9 mouse cellular contexts compared by ENCODE assay signal in the genomic region with DNA sequence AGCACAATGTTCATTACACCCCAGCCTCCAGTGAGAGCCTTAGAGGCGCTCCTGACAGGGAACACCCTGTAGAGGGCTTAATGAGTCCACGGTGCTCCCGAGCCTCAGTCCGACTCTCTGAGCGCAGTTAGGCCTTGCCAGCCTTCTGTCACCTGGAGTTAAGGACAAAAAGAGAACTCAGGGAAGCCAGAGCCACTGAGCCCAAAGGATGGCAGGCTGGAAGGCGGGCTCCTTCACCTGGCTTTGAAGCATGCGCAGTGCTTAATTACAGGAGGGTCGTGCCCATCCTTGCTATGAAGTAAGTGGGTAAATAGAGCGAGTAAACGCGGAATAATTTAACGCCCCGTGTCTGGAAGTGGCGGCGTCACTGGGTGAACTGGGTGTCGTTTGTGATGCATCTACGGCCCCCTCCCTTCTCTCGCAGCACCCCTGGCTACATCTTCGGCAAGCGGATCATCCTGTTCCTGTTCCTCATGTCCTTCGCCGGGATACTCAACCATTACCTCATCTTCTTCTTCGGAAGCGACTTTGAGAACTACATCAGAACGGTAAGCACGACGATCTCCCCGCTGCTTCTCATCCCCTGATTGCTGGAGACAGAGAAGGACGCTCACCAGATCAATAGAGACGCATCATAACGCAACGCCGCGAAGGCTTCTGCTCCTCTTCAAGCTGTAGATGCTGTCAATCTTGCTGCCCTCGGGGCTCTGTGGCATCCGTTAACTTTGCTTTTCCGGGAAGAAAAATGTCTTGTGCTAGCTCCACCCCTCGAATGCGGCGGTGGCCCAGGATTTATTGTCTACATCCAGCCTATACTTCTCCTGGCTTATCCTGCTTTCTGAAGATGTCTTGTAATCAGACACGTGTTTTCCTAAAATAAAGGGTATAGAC. TPM values are rescaled to one million over a fixed set of nuclear protein-coding genes. Genes with fewer than 3 reads are reported as not detected.
DNase-seq lines count a peak whose midpoint lies in the region; ATAC-seq and TF ChIP-seq lines count a peak whose summit lies in the region.
"Had no signal": no experiment of that assay in that cellular context is flagged by ENCODE, and none has a peak within 500 bp of the region (broad histone marks: within the 10 kb centered on the region; RNA-seq: fewer than 3 reads in every experiment).

No protein-coding gene starts in this region.

- peaks cover 5% of the 10 kb centered on the region; the same call in 1 of the 2 replicates for H3K9me3 ChIP-seq in embryonic facial prominence, embryonic 14.5 days (ENCODE audit: control insufficient read depth, low read length)
- no peaks in the 10 kb centered on the region for H3K9me3 ChIP-seq in intestine, postnatal 0 days (ENCODE audit: control insufficient read depth)
- no peaks in the 10 kb centered on the region for H3K9me3 ChIP-seq in midbrain, embryonic 15.5 days

- peak overlapping the region; percentile 56 for H3K4me3 ChIP-seq in gastrocnemius, adult 2 months
- H3K4me3 ChIP-seq in embryonic facial prominence, embryonic 14.5 days (ENCODE audit: low read depth, low read length), result peak overlapping the region; percentile 37
- H3K4me3 ChIP-seq in intestine, postnatal 0 days (ENCODE audit: low read depth, low read length), result peak overlapping the region; percentile 23
- H3K4me3 ChIP-seq in midbrain, embryonic 15.5 days, result peak overlapping the region; percentile 36
- H3K4me3 ChIP-seq: myocyte had no signal

- H3K27ac ChIP-seq in gastrocnemius, adult 2 months, result no peak overlapping the region
- no peak overlapping the region for H3K27ac ChIP-seq in embryonic facial prominence, embryonic 14.5 days (replicated peaks; ENCODE audit: low read depth, low read length)
- no peak overlapping the region for H3K27ac ChIP-seq in intestine, postnatal 0 days (ENCODE audit: low read depth, low read length)
- H3K27ac ChIP-seq in midbrain, embryonic 15.5 days, result peak overlapping the region; percentile 59

- H3K4me2 ChIP-seq in embryonic facial prominence, embryonic 14.5 days (ENCODE audit: low read depth, low read length), result peak overlapping the region; percentile 67
- H3K4me2 ChIP-seq in intestine, postnatal 0 days (replicated peaks; ENCODE audit: low read depth), result peak overlapping the region; percentile 58
- peak overlapping the region; percentile 60 for H3K4me2 ChIP-seq in midbrain, embryonic 15.5 days

- DNase-seq in gastrocnemius, adult 2 months, result no peak
- DNase-seq in gastrocnemius, postnatal 10 days, result no peak
- peak; percentile 46 for DNase-seq in ES-CJ7 (ENCODE audit: low read depth, low spot score)
- DNase-seq in embryonic facial prominence, embryonic 14.5 days (ENCODE audit: low spot score), result peak; percentile 62
- no peak for DNase-seq in adrenal gland, postnatal 14 days

- peak overlapping the region; percentile 59 for H3K9ac ChIP-seq in embryonic facial prominence, embryonic 14.5 days (ENCODE audit: low read depth, low read length)
- no peak overlapping the region for H3K9ac ChIP-seq in intestine, postnatal 0 days (ENCODE audit: low read depth, low read length)
- peak overlapping the region; percentile 35 for H3K9ac ChIP-seq in midbrain, embryonic 15.5 days

- intact Hi-C loops in gastrocnemius, adult 2 months (cut with DNase I), result no loop called here

- no peaks in the 10 kb centered on the region for H3K27me3 ChIP-seq in embryonic facial prominence, embryonic 14.5 days (replicated peaks; ENCODE audit: control insufficient read depth, insufficient read depth, low read length)
- H3K27me3 ChIP-seq in intestine, postnatal 0 days (replicated peaks; ENCODE audit: control insufficient read depth, insufficient read depth, low read length), result no peaks in the 10 kb centered on the region
- no peaks in the 10 kb centered on the region for H3K27me3 ChIP-seq in midbrain, embryonic 15.5 days (replicated peaks)

- peak; percentile 75; the same call in 1 of the 2 replicates for ATAC-seq in embryonic facial prominence, embryonic 14.5 days (ENCODE audit: low read depth)
- ATAC-seq in intestine, postnatal 0 days, result no peak
- ATAC-seq in midbrain, embryonic 15.5 days (replicated peaks), result peak; percentile 66
- no peak for ATAC-seq in activated CD4-positive, CD25-positive, alpha-beta regulatory T cell, adult 4 months

- peak; percentile 20; the same call in 1 of the 2 replicates for TF ChIP-seq CTCF in gastrocnemius, adult 2 months (IDR thresholded peaks at IDR 0.05)
- TF ChIP-seq CTCF in intestine, postnatal 0 days (IDR thresholded peaks at IDR 0.05; ENCODE audit: low read depth), result peak; percentile 46

- no peaks in the 10 kb centered on the region for H3K36me3 ChIP-seq in embryonic facial prominence, embryonic 14.5 days (ENCODE audit: control insufficient read depth, insufficient read depth, low read length)
- no peaks in the 10 kb centered on the region for H3K36me3 ChIP-seq in intestine, postnatal 0 days (ENCODE audit: control insufficient read depth, insufficient read depth)
- H3K36me3 ChIP-seq in midbrain, embryonic 15.5 days (replicated peaks), result no peaks in the 10 kb centered on the region

- 26% methylated on average over 41 of the region's 41 CpGs for WGBS in embryonic facial prominence, embryonic 14.5 days
- whole genome bisulfite sequencing in intestine, postnatal 0 days, result 18% methylated on average over 41 of the region's 41 CpGs
- 17% methylated on average over 41 of the region's 41 CpGs for WGBS in midbrain, embryonic 15.5 days

- H3K4me1 ChIP-seq in embryonic facial prominence, embryonic 14.5 days (ENCODE audit: control insufficient read depth, insufficient read depth, low read length), result peaks cover 4% of the 10 kb centered on the region; the same call in 1 of the 2 replicates
- no peaks in the 10 kb centered on the region for H3K4me1 ChIP-seq in intestine, postnatal 0 days (replicated peaks; ENCODE audit: control insufficient read depth, insufficient read depth, low read length)
- peaks cover 10% of the 10 kb centered on the region for H3K4me1 ChIP-seq in midbrain, embryonic 15.5 days

RNA-seq across cellular contexts. Expression of a gene that starts 22.8 kb away (rescaled TPM):
- 1 to 10 TPM; 4.1 to 5.1 TPM for total RNA-seq in gastrocnemius, adult 2 months (2021)
- total RNA-seq in gastrocnemius, postnatal 10 days (2021), result 10 to 100 TPM in 1 of 2 experiments, 1 to 10 TPM in 1; 7.3 to 10.5 TPM
- polyA plus RNA-seq in embryonic facial prominence, embryonic 14.5 days (2014; fragmentation: Nextera tagmentation; extraction: Ambion mirVana), result 15.9 and 17.4 TPM in 2 replicates
- polyA plus RNA-seq in intestine, postnatal 0 days (2015; fragmentation: Nextera tagmentation; extraction: Ambion mirVana), result 4.6 and 4.9 TPM in 2 replicates
- 10.0 and 11.1 TPM in 2 replicates for polyA plus RNA-seq in midbrain, embryonic 15.5 days (2015; fragmentation: Nextera tagmentation; extraction: Ambion mirVana)
- polyA plus RNA-seq in activated CD4-positive, CD25-positive, alpha-beta regulatory T cell, adult 4 months (2017; shearing (Covaris generic)), result 1 to 10 TPM; 1.5 to 3.0 TPM
- 7.8 and 17.6 TPM in 2 replicates for total RNA-seq in adrenal gland, postnatal 14 days (2021)

Comparison
In these comparisons a context has a peak if more than half of its experiments do, and no peak if none do; other contexts are left out.
1. DNase-seq: peak in ES-CJ7 (single experiment) and embryonic facial prominence, embryonic 14.5 days (single experiment); none in gastrocnemius, adult 2 months (single experiment), gastrocnemius, postnatal 10 days (single experiment) and adrenal gland, postnatal 14 days (single experiment).
2. ATAC-seq: peak in embryonic facial prominence, embryonic 14.5 days (single experiment) and midbrain, embryonic 15.5 days (single experiment); none in intestine, postnatal 0 days (single experiment) and activated CD4-positive, CD25-positive, alpha-beta regulatory T cell, adult 4 months (single experiment).
3. Peak in every context shown above with its lines, with median percentiles within 50 percentile points of each other: H3K4me3 ChIP-seq and H3K4me2 ChIP-seq.